Mouse (Mus musculus): Measurements from ENCODE around the gene Hist2h2aa1. TPM values are rescaled to one million over a fixed set of nuclear protein-coding genes. Genes with fewer than 3 reads are reported as not detected.
"Not testable (repeated sequence)": the region's sequence is repeated elsewhere in the genome, so short reads cannot be mapped to it uniquely, and the experiment has no call there.

The Hist2h2aa1 gene
- total and polyA plus RNA-seq, 2 experiments, result 230 to 428 TPM

DNA sequence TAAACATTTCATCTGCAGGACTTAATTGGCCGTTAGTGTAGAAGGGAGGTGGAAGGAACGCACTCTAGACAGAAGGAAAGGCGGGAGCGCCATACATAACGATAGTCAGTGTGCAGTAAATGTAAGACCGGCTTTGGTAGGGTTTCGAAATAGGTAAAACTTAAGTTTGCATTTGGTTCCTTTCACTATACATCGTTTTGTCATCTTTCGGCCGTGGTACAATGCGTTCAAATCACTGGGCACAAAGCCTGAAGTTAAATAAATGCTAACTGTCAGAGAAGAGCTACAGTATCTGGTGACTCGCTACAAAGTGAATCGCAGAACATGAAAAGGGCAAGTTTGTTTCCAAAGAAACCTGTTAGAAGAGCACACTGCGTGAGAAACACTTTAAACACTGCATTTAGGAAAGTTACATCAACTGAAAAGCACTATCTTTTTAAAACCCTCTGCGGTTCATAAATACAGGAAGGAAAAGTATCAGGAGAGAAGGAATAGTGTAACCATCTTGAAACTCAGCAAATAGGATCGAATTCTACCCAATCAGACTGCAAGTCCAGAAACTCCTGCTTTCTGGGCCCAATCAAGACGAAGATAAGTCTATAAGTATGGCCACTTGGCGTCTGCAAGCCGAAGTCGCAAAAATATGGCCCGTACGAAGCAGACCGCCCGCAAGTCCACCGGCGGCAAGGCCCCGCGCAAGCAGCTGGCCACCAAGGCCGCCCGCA is 22.9 kb downstream of the Hist2h2aa1 start, which contains the start of gene Hist2h3b:
TSS of gene Hist2h3b (plus strand) at position 604 of the 725 bp plus-strand sequence.
- no peaks in the 10 kb centered on the region for H3K36me3 ChIP-seq (ENCODE audit: control insufficient read depth, insufficient read depth, low read length)
- no peaks in the 10 kb centered on the region for H3K27me3 ChIP-seq (ENCODE audit: control insufficient read depth, insufficient read depth, low read length)
- H3K4me3 ChIP-seq (ENCODE audit: insufficient read depth, low read depth, low read length), result peak within 1 kb of the TSS; percentile 64
- DNase-seq (ENCODE audit: extremely low read depth, low read depth, low spot score), result peak; percentile 96
- peaks cover 8% of the 10 kb centered on the region; the same call in 1 of the 2 replicates for H3K4me1 ChIP-seq (ENCODE audit: control insufficient read depth, insufficient read depth, low read length)
- no peak for TF ChIP-seq CTCF (IDR thresholded peaks at IDR 0.05; ENCODE audit: low read depth, low read length)
- TF ChIP-seq POLR2A (IDR thresholded peaks at IDR 0.05; ENCODE audit: extremely low read depth, insufficient read depth, low read length), result peak; percentile 92
- peak within 1 kb of the TSS; percentile 84 for H3K27ac ChIP-seq (replicated peaks; ENCODE audit: insufficient read depth, low read depth, low read length)
- no peaks in the 10 kb centered on the region for H3K79me2 ChIP-seq (ENCODE audit: control insufficient read depth, insufficient read depth, low read length)
- peak within 1 kb of the TSS; percentile 59 for H3K9ac ChIP-seq (ENCODE audit: low read depth, low read length)
- 18% methylated on average over 30 of the region's 30 CpGs for WGBS

DNA sequence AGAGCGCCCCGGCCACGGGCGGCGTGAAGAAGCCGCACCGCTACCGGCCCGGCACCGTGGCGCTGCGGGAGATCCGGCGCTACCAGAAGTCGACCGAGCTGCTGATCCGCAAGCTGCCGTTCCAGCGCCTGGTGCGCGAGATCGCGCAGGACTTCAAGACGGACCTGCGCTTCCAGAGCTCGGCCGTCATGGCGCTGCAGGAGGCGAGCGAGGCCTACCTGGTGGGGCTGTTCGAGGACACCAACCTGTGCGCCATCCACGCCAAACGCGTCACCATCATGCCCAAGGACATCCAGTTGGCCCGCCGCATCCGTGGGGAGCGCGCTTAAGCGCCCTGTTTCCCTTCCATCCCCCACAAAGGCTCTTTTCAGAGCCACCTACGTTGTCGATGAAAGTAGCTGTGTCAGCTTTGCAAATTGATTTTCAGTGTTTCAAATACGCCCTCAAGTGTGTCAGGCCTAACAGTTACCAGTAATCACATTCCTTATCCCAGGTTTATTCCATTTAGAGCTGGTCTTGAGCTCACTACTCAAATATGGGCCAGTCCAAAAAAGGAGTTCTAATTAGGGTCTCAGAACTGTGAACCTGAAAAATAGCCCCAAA is 23.6 kb downstream of the Hist2h2aa1 start:
- H3K79me2 ChIP-seq (ENCODE audit: control insufficient read depth, insufficient read depth, low read length); DNase-seq (ENCODE audit: extremely low read depth, low read depth, low spot score); H3K36me3 ChIP-seq (ENCODE audit: control insufficient read depth, insufficient read depth, low read length); H3K27me3 ChIP-seq (ENCODE audit: control insufficient read depth, insufficient read depth, low read length); H3K4me1 ChIP-seq (ENCODE audit: control insufficient read depth, insufficient read depth, low read length): not testable (repeated sequence)
- Histone ChIP-seq H3K9ac (ENCODE audit: low read depth, low read length) (peak overlapping the region; percentile 59), H3K27ac (replicated peaks; ENCODE audit: insufficient read depth, low read depth, low read length) (peak overlapping the region; percentile 84), H3K4me3 (ENCODE audit: insufficient read depth, low read depth, low read length) (peak overlapping the region; percentile 64)
- WGBS, result 0% methylated on average over 15 of the region's 44 CpGs
- TF ChIP-seq POLR2A (IDR thresholded peaks at IDR 0.05; ENCODE audit: extremely low read depth, insufficient read depth, low read length), result 0 out of 2 replicates have a peak, but pooled peaks have one; percentile 4

DNA sequence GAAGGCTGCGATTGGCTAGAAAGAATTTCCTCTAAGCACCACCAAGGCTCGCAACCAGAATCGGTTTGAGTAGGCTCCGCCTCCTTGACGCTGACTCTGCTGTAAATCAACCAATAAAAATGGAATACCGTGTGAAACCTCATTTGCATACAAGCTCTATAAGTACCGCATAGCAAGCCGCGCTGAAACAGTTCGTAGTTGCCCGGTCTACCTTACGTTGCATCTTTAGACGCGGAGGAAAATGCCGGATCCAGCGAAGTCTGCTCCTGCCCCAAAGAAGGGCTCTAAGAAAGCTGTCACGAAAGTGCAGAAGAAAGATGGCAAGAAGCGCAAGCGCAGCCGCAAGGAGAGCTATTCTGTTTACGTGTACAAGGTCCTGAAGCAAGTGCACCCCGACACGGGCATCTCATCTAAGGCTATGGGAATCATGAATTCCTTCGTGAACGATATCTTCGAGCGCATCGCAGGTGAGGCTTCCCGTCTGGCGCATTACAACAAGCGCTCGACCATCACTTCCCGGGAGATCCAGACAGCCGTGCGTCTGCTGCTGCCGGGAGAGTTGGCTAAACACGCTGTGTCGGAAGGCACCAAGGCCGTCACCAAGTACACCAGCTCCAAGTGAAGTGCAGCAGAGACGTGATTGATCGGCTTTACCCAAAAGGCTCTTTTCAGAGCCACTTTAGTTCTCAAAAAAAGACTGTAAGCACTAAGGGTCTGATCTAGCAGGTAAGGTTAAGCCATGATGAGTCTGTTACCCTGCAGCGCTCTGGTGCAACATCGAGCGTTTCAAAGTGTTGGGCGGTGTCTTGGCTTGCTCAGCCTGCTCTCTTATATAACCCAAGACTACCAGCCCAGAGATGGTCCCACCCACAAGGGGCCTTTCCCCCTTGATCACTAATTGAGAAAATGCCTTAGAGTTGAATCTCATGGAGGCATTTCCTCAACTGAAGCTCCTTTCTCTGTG is 24.5 kb downstream of the Hist2h2aa1 start, which contains the start of gene Hist2h2bb:
TSS of gene Hist2h2bb (plus strand) at position 242 of the 964 bp plus-strand sequence.
- peak; percentile 97 for DNase-seq (ENCODE audit: extremely low read depth, low read depth, low spot score)
- under 1% methylated on average over 45 of the region's 45 CpGs for WGBS

DNA sequence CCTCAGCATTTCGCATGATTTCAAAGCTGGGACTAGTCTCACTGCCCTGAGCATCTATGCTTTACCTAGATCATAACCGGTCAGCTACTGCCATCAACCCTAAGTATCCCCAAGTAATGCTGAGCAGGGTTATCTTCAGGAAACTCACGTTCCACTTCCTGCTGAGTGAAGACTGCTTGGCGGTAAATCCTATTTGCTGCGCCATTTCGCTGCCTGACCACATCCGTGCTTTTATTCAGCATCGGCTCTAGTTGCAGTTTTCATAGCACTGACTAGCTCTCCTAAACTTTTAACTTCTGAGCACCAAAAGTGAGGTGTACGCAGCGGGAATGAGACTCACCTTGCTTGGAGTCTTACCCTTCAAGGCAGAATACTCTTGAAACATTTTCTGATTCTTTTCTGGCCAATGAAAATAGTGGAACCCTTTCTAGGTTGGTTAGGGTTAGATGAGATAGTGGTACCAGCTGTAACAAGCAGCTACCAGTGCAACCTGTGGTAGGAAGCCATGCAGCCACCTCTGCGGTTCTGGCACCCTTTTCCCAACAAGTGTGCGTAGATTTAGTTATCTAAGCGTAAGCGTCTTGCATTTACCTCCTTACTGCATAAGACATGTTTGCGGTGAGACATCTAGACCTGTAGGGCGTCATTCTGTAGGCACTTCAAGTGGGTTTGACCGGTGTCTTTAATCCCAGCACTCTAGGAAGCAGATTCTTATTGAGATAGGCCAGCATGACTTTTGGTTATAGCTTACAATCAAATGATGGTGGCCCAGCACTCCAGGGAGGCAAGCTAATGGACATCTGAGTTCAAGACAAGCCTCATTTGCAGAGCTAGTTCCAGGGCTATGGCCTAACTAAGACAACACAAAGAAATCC is 28.5 kb downstream of the Hist2h2aa1 start:
- H3K9ac ChIP-seq (ENCODE audit: low read depth, low read length), result no peak overlapping the region
- TF ChIP-seq CTCF (IDR thresholded peaks at IDR 0.05; ENCODE audit: low read depth, low read length) (no peak), POLR2A (IDR thresholded peaks at IDR 0.05; ENCODE audit: extremely low read depth, insufficient read depth, low read length) (no peak)
- no peak overlapping the region for H3K4me3 ChIP-seq (ENCODE audit: insufficient read depth, low read depth, low read length)
- no peaks in the 10 kb centered on the region for H3K4me1 ChIP-seq (ENCODE audit: control insufficient read depth, insufficient read depth, low read length)
- no peaks in the 10 kb centered on the region for H3K36me3 ChIP-seq (ENCODE audit: control insufficient read depth, insufficient read depth, low read length)
- no peaks in the 10 kb centered on the region for H3K27me3 ChIP-seq (ENCODE audit: control insufficient read depth, insufficient read depth, low read length)
- no peak overlapping the region for H3K27ac ChIP-seq (replicated peaks; ENCODE audit: insufficient read depth, low read depth, low read length)
- DNase-seq (ENCODE audit: extremely low read depth, low read depth, low spot score), result no peak
- WGBS, result 91% methylated on average over 17 of the region's 17 CpGs
- H3K79me2 ChIP-seq (ENCODE audit: control insufficient read depth, insufficient read depth, low read length), result no peaks in the 10 kb centered on the region

More for the DNA sequence above, 24.5 kb downstream of the Hist2h2aa1 start, which contains the start of gene Hist2h2bb:
- Histone ChIP-seq H3K79me2 (ENCODE audit: control insufficient read depth, insufficient read depth, low read length) (no peaks in the 10 kb centered on the region), H3K27me3 (ENCODE audit: control insufficient read depth, insufficient read depth, low read length) (no peaks in the 10 kb centered on the region), H3K36me3 (ENCODE audit: control insufficient read depth, insufficient read depth, low read length) (no peaks in the 10 kb centered on the region), H3K4me3 (ENCODE audit: insufficient read depth, low read depth, low read length) (peak within 1 kb of the TSS; percentile 64), H3K27ac (replicated peaks; ENCODE audit: insufficient read depth, low read depth, low read length) (peak within 1 kb of the TSS; percentile 84), H3K4me1 (ENCODE audit: control insufficient read depth, insufficient read depth, low read length) (peaks cover 3% of the 10 kb centered on the region; the same call in 1 of the 2 replicates), H3K9ac (ENCODE audit: low read depth, low read length) (peak within 1 kb of the TSS; percentile 64)
- TF ChIP-seq CTCF (IDR thresholded peaks at IDR 0.05; ENCODE audit: low read depth, low read length) (no peak), POLR2A (IDR thresholded peaks at IDR 0.05; ENCODE audit: extremely low read depth, insufficient read depth, low read length) (peak; percentile 96)

DNA sequence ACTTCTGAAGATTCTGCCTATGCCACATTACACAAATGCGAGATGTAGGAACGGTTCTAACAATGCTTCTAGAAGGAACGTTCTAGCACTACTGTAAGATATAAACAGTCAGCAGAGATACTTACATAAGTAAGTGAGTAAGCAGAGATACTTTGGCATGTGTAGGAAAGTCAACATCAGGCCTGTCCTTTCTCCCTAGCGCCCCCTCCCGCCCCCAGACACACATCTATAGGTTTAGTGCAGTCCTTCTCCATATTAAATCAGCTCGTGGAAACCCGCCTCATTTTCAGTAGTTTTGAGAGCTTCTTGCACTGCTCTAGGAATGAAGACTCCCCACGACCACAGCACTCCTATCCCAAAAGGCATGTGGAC is 32.1 kb downstream of the Hist2h2aa1 start:
- Histone ChIP-seq H3K9ac (ENCODE audit: low read depth, low read length) (no peak overlapping the region), H3K27ac (replicated peaks; ENCODE audit: insufficient read depth, low read depth, low read length) (no peak overlapping the region), H3K27me3 (ENCODE audit: control insufficient read depth, insufficient read depth, low read length) (no peaks in the 10 kb centered on the region), H3K36me3 (ENCODE audit: control insufficient read depth, insufficient read depth, low read length) (no peaks in the 10 kb centered on the region), H3K4me3 (ENCODE audit: insufficient read depth, low read depth, low read length) (no peak overlapping the region), H3K79me2 (ENCODE audit: control insufficient read depth, insufficient read depth, low read length) (no peaks in the 10 kb centered on the region), H3K4me1 (ENCODE audit: control insufficient read depth, insufficient read depth, low read length) (no peaks in the 10 kb centered on the region)
- DNase-seq (ENCODE audit: extremely low read depth, low read depth, low spot score), result no peak
- 33% methylated on average over 8 of the region's 8 CpGs for WGBS
- TF ChIP-seq POLR2A (IDR thresholded peaks at IDR 0.05; ENCODE audit: extremely low read depth, insufficient read depth, low read length), result no peak
- no peak for TF ChIP-seq CTCF (IDR thresholded peaks at IDR 0.05; ENCODE audit: low read depth, low read length)

Measured in liver, adult 2 months (tissue).